Comparison of ENCODE assay signal across 11 mouse cellular contexts in the genomic region with DNA sequence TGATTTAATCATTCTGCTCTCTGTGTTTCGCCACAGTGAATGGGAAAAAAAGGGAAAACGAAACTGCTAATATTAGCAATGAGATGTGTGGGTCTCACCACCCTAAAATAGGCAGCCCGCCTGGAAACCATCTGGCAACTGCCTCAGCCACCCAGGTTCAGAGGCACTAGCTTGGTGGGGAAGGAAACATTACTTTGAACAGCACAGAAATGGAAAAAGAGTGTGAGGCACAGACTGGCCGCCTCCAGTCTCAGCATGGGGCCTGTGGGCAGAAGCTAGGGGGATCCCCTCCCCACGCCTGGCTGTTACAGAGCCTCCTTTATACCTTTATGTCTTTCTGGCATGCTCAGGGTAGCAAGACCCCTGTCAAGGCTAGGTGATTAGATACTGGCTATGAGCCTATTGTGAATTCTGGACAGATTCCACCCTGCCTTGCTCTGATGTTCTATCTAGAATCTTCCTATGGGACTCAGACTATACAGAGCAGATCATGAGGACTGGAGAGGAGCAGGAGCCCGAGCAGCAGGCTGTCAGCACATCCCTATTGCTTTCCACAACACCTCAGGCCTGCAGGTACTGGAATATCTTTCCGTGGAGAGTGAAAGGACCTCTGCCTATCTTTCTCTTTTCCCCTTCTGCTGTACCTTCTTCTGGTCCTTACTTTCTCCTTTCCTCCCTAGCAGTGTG. TPM values are rescaled to one million over a fixed set of nuclear protein-coding genes. Genes with fewer than 3 reads are reported as not detected.
DNase-seq lines count a peak whose midpoint lies in the region; ATAC-seq and TF ChIP-seq lines count a peak whose summit lies in the region.
"Had no signal": no experiment of that assay in that cellular context is flagged by ENCODE, and none has a peak within 500 bp of the region (broad histone marks: within the 10 kb centered on the region; RNA-seq: fewer than 3 reads in every experiment).

No protein-coding gene starts in this region.

- no peaks in the 10 kb centered on the region for H3K9me3 ChIP-seq in midbrain, embryonic 10.5 days (replicated peaks)
- no peaks in the 10 kb centered on the region for H3K9me3 ChIP-seq in midbrain, embryonic 14.5 days (ENCODE audit: control insufficient read depth, low read length)
- no peaks in the 10 kb centered on the region for H3K9me3 ChIP-seq in midbrain, embryonic 15.5 days

- DNase-seq in midbrain, embryonic 10.5 days (ENCODE audit: low spot score) = peak; percentile 5
- DNase-seq in midbrain, embryonic 14.5 days = no peak
- peak; percentile 87 to 89 for DNase-seq in frontal cortex, adult 2 months (ENCODE audit: extremely low spot score in 1 of 2, low spot score in 1 of 2)
- peak; percentile 65 to 73 for DNase-seq in left cerebral cortex, adult 2 months (ENCODE audit: extremely low spot score in 1 of 2, low spot score in 2 of 2)
- DNase-seq in thymus, postnatal 25 days = peak; percentile 44
- DNase-seq: cerebellum, adult 11-12 months; kidney, postnatal 10 days had no signal

- H3K27me3 ChIP-seq in midbrain, embryonic 10.5 days (ENCODE audit: low read depth, poor library complexity, severe bottlenecking) = no peaks in the 10 kb centered on the region
- H3K27me3 ChIP-seq in midbrain, embryonic 14.5 days (ENCODE audit: control insufficient read depth, insufficient read depth, low read length) = no peaks in the 10 kb centered on the region
- H3K27me3 ChIP-seq in midbrain, embryonic 15.5 days (replicated peaks) = no peaks in the 10 kb centered on the region

- H3K36me3 ChIP-seq in midbrain, embryonic 10.5 days = no peaks in the 10 kb centered on the region
- H3K36me3 ChIP-seq in midbrain, embryonic 14.5 days (ENCODE audit: control insufficient read depth, insufficient read depth, low read length) = no peaks in the 10 kb centered on the region
- H3K36me3 ChIP-seq in midbrain, embryonic 15.5 days (replicated peaks) = no peaks in the 10 kb centered on the region

- 82% methylated on average over 7 of the region's 7 CpGs for WGBS in midbrain, embryonic 10.5 days
- WGBS in midbrain, embryonic 14.5 days = 71% methylated on average over 7 of the region's 7 CpGs
- WGBS in midbrain, embryonic 15.5 days = 68% methylated on average over 7 of the region's 7 CpGs

- no peaks in the 10 kb centered on the region for H3K4me1 ChIP-seq in midbrain, embryonic 10.5 days
- no peaks in the 10 kb centered on the region for H3K4me1 ChIP-seq in midbrain, embryonic 14.5 days (ENCODE audit: control insufficient read depth, insufficient read depth, low read length)
- H3K4me1 ChIP-seq in midbrain, embryonic 15.5 days = no peaks in the 10 kb centered on the region

- no peak overlapping the region for H3K27ac ChIP-seq in midbrain, embryonic 10.5 days (replicated peaks)
- no peak overlapping the region for H3K27ac ChIP-seq in midbrain, embryonic 14.5 days (replicated peaks; ENCODE audit: low read depth, low read length)
- H3K27ac ChIP-seq in left cerebral cortex, adult 2 months = peak overlapping the region; percentile 92
- no peak overlapping the region for H3K27ac ChIP-seq in midbrain, embryonic 15.5 days

- no peak overlapping the region for H3K9ac ChIP-seq in midbrain, embryonic 14.5 days (replicated peaks; ENCODE audit: low read length)
- H3K9ac ChIP-seq in midbrain, embryonic 15.5 days = no peak overlapping the region

- intact Hi-C loops in left cerebral cortex, adult 2 months (cut with DNase I) = no loop called here

- TF ChIP-seq CTCF in left cerebral cortex, adult 2 months (IDR thresholded peaks at IDR 0.05) = no peak

- no peak overlapping the region for H3K4me2 ChIP-seq in midbrain, embryonic 14.5 days (ENCODE audit: low read length)
- no peak overlapping the region for H3K4me2 ChIP-seq in midbrain, embryonic 15.5 days

- no peak for ATAC-seq in midbrain, embryonic 14.5 days (ENCODE audit: low FRiP score, low TSS enrichment)
- ATAC-seq in midbrain, embryonic 15.5 days (replicated peaks) = no peak
- no peak for ATAC-seq in erythroid progenitor cell, adult 5-6 weeks (replicated peaks; ENCODE audit: low FRiP score, poor library complexity, severe bottlenecking)
- ATAC-seq: Patski had no signal

- H3K4me3 ChIP-seq in midbrain, embryonic 10.5 days = no peak overlapping the region
- no peak overlapping the region for H3K4me3 ChIP-seq in midbrain, embryonic 14.5 days (replicated peaks; ENCODE audit: low read depth, low read length)
- no peak overlapping the region for H3K4me3 ChIP-seq in left cerebral cortex, adult 2 months
- H3K4me3 ChIP-seq in midbrain, embryonic 15.5 days = no peak overlapping the region

RNA-seq across cellular contexts. Expression of a gene that starts 1.3 kb away (rescaled TPM):
- polyA plus RNA-seq in midbrain, embryonic 10.5 days (2016; fragmentation: Nextera tagmentation; extraction: Ambion mirVana) = 0.14 TPM in 1 of 2 replicates, not detected in the other
- polyA plus RNA-seq in midbrain, embryonic 14.5 days (2014; fragmentation: Nextera tagmentation; extraction: Ambion mirVana) = 0.14 TPM in 1 of 2 replicates, not detected in the other
- polyA plus RNA-seq in frontal cortex, adult 2 months (2012; rRNA removed) = 0.12 and 0.13 TPM in 2 replicates
- total RNA-seq in left cerebral cortex, adult 2 months (2021) = not detected
- polyA plus RNA-seq in midbrain, embryonic 15.5 days (2015; fragmentation: Nextera tagmentation; extraction: Ambion mirVana) = not detected in 2 replicates
- not detected in 2 replicates for total RNA-seq in erythroid progenitor cell, adult 5-6 weeks (2015; ENCODE audit: low replicate concordance)
- 1.3 TPM in 1 of 2 replicates, not detected in the other for total RNA-seq in erythroid progenitor cell, adult 5-6 weeks (2017; ENCODE audit: low replicate concordance)
- polyA plus RNA-seq: Patski had no signal

RNA-seq across cellular contexts. Expression of a gene that starts 33.4 kb away (rescaled TPM):
- polyA plus RNA-seq in midbrain, embryonic 10.5 days (2016; fragmentation: Nextera tagmentation; extraction: Ambion mirVana) = not detected in 2 replicates
- polyA plus RNA-seq in midbrain, embryonic 14.5 days (2014; fragmentation: Nextera tagmentation; extraction: Ambion mirVana) = not detected in 2 replicates
- 8.0 and 8.2 TPM in 2 replicates for polyA plus RNA-seq in frontal cortex, adult 2 months (2012; rRNA removed)
- 1 to 10 TPM; 7.1 to 7.3 TPM for total RNA-seq in left cerebral cortex, adult 2 months (2021)
- not detected in 2 replicates for polyA plus RNA-seq in midbrain, embryonic 15.5 days (2015; fragmentation: Nextera tagmentation; extraction: Ambion mirVana)
- total RNA-seq in erythroid progenitor cell, adult 5-6 weeks (2015; ENCODE audit: low replicate concordance) = not detected in 2 replicates
- total RNA-seq in erythroid progenitor cell, adult 5-6 weeks (2017; ENCODE audit: low replicate concordance) = not detected in 2 replicates
- total RNA-seq: heart, adult 18-20 months had no signal
- polyA plus RNA-seq: Patski had no signal
